Mouse (Mus musculus): ENCODE results near the gene Olfr472.
"Not testable (repeated sequence)": the region's sequence is repeated elsewhere in the genome, so short reads cannot be mapped to it uniquely, and the experiment has no call there.

The Olfr472 gene

DNA sequence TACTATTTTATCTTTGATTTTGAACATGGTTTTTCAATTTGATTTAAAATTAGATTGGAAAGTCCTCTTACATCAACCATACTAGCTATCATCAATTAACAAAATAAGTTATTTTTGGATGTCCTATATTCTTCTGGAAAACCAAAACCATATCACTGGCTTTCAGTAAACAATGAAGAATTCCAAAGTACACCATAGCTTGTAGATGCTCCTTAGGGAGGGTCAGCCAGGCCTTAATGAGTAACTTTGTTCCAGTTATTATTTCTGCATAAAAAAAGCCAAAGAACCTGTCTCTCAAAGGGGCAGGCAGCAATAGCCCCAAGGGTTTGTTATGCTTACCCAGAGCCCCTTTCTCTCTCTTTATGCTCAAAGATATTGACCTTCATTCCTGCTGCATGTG, at the start of gene Olfr472:
TSS of gene Olfr472 (plus strand) at position 301 of the 400 bp plus-strand sequence.
- DNase-seq (ENCODE audit: low read depth, low spot score) = no peak

DNA sequence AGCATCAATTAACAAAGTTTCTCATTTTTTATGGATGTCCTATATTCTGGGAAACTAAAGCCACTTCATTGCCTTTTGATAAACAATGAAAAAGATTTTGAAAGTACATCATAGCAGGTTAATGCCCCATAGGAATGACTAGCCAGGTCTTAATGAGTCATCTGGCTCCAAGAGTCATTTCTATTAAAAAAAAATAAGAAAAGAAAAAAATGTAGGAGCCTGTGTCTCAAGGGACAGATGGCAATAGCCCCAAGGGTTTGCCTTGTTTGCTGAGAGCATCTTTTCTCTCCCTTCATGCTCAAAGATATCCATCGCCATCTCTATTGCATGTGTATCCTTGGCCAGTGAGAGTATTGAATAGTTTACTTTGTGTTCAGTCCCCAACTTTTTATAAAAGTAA, 32.4 kb downstream of the Olfr472 start, which contains the start of gene Olfr473:
TSS of gene Olfr473 (plus strand) at position 301 of the 400 bp plus-strand sequence.
- no peak for DNase-seq (ENCODE audit: low read depth, low spot score)

DNA sequence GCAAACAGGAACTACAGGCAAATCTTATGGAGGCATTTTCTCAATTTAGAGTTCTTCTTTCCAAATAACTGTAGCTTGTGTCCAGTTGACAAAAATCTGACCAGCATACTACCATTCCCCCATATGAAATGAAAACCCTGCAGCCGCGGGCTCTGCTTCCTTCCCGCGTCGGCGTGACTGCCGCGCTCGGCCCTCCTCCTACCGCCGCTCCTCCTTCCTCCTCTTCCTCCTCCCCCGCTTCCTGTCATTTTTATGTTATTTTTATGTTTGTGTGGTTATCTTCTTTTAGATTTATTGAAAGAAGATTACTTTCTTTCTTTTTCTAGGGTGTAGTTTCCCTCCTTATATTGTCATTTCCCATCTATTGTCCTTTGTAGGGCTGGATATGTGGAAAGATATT, 54.8 kb downstream of the Olfr472 start:
- not testable (repeated sequence) for DNase-seq (ENCODE audit: low read depth, low spot score)

DNA sequence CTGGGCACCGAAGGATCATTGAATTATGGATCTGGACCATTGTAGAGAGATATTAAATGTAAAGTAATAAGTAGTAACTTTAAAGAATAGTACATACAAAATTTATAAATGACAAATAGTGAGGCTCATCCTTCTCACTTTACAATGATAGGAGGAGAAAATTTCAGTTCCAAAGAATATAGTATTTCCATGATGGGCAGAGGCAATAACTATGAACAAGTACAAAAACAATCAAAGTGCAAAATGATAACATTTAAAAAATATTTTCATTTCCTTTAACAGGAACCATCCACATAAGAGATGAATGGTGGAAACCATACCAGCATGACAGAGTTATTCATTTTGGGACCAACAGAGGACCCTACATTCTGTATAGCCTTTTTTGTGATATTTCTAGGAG, 56.6 kb downstream of the Olfr472 start, which contains the start of gene Olfr474:
TSS of gene Olfr474 (plus strand) at position 301 of the 400 bp plus-strand sequence.
- DNase-seq (ENCODE audit: low read depth, low spot score) = no peak

Measured in ZHBTc4 (cell line).